Mouse (Mus musculus) gastrocnemius, postnatal 14 days (tissue): Measurements from ENCODE around the gene Themis2. TPM values are rescaled to one million over a fixed set of nuclear protein-coding genes. Genes with fewer than 3 reads are reported as not detected.
"Not testable (repeated sequence)": the region's sequence is repeated elsewhere in the genome, so short reads cannot be mapped to it uniquely, and the experiment has no call there.

Experiments used
- DNase-seq: peaks from one replicate; pipeline ENCODE4 v3.0.0; 2021; ENCODE audit warnings: mixed read lengths
- intact Hi-C: fragments of 180-260 bp; cut with DNase I; formaldehyde crosslinking; loops from one replicate; pipeline ENCODE4 v1.15.1; 2025; ENCODE audit warnings: low total_unique reads
- total RNA-seq, 2 experiments: library from RNA; stranded (reverse); gene quantifications; 2 replicates each; pipeline ENCODE4 v1.2.3; 2021

The Themis2 gene
- total RNA-seq, 2 experiments from 2014 or later = 1.5 to 1.7 TPM

GRCm38 (mm10) chr4:132763125-132763524 is 33.1 kb downstream of the Themis2 start:
- DNase-seq, intact Hi-C loops: not testable (repeated sequence)

- no peak for DNase-seq
- intact Hi-C loops = no loop called here
Observed at GRCm38 (mm10) chr4:132762602-132763001, 33.6 kb downstream of the Themis2 start.

GRCm38 (mm10) chr4:132760296-132760695 is 35.9 kb downstream of the Themis2 start:
- intact Hi-C loops = no loop called here
- no peak for DNase-seq

DNA sequence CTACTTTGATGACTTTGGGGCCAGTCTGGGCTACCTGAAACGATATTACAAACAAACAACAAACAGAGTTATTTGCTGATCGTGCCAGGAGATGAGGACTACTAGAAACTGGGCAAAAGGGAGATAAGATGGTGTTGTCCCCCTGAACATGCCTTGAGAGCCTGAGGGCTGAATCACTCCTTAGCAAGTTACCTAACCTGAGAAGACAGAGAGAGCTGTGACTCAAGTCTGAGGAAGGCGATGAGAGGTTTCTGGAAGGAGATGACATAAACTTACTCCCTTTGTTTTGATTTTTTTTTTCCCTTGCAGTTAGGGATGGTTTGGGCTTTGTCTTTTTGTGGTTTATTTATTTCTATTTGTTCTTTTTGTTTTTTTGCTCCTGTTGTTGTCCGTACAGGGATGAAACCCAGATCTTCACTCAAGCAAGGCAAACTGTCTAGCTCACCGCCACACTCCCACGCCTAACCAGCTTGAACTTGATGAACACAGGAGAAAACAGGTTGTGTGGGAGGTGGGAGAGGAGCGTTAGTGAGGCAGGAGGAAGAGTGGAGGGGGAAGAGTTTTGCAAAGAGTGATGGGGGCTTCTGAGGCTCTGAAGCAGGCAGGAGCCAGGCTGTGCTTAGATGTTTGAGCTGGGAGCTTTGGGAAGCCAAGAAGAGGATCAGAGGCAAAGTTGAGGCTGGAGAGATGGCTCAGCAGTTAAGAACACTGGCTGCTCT is 38.4 kb downstream of the Themis2 start:
- intact Hi-C loops = no loop called here
- no peak for DNase-seq

DNA sequence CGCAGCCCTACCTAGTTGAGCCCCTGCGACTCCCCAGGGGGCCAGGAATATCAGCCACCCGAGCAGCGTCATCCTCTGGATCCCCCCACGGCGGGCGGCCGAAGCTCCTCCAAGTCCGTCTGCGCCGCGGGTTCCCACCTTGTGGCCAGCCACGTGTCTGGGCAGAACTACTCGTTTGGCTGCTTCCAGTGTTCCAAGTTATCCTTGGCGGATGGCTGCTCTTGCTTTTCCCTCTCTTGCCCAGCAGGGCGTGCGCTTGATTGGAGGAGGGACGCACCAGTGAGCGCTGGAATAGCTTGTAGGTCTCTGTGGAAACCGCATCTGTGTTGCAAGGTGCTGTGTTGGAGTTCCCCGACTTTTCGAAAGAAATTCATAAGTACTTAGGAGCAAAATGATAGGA is 39.2 kb downstream of the Themis2 start, which contains the start of gene Smpdl3b:
Smpdl3b (minus strand) TSS at position 279 of the 400 bp plus-strand sequence.
- peak; percentile 81 for DNase-seq
- intact Hi-C loops = no loop called here

DNA sequence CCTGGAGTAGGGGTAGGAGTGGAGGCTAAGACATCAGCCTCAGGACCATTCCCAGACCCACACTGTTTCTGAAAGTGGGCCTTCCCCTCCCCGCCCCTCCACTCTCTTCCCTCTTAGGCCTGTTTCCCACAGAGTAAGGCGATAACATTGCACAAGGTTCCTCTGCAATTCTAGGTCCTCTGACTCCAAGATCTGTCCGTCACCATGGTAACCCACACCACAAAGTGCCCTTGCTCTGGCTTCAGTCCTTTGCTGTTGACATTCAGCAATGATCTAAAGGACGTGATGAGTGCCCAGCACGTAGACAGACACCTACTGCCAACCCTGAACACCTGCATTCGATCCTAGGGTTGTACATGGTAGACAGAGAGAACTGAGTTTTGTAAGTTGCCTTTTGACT is 43.2 kb downstream of the Themis2 start:
- DNase-seq = no peak
- intact Hi-C loops = no loop called here

GRCm38 (mm10) chr4:132749258-132749982 is 46.8 kb downstream of the Themis2 start:
- intact Hi-C loops = no loop called here
- DNase-seq = no peak

- intact Hi-C loops = no loop called here
- DNase-seq = no peak
Observed at GRCm38 (mm10) chr4:132748778-132749177, 47.4 kb downstream of the Themis2 start.

DNA sequence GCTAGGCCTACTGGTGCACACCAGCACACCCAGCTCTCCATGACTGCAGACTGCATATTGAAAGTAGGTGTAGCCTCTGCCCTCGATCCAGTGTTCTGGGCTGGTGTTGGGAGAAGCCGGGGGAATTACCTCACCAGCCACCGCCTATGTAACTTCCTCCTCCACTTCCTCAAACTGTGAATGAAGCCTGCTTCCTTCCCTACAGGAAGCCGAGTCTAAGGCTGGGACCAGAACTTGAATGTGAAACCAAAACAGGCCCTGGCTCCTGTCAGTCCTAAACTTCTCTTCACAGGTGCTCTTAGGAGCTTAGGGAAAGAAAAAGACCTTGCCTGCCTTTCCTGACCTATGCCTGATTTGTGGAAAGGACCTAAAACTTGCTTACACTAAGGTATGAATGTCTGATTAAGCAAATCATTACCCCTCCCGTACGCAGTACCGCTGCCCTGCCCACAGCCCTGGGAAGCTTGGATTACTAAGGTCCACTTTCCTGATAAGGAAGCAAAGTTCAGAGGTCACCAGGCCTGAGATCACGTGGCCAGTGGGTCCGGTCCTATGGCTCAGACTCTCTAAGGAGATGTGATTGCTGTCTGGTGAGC is 48.4 kb downstream of the Themis2 start:
- intact Hi-C loops = no loop called here
- DNase-seq = no peak

DNA sequence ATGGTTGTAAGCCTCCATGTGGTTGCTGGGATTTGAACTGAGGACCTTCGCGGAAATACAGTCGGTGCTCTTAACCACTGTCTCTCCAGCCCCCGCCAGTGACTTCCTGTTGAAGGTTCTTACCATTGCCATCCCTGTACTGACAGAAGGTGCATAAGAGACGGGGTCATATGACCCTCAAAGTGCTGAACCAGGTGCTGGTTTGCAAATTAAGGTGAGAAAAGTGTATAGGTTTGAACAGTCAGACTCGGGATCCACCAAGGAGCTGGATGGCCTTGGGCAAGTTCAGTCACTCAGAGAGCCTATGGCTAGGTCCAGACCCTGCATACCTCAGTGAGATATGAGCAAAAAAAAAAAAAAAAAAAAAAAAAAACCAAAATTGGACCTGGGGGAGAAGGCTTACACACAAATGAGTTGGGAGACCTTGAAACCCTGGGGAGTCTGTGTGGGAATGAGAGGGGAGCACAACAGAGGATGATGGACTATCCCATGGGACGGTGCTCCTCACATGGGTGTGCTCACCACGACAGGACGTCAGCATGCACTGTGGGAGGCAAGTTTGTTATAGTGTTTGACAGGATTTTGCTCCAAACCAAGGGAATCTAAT is 49.2 kb downstream of the Themis2 start:
- intact Hi-C loops = no loop called here
- no peak for DNase-seq

DNA sequence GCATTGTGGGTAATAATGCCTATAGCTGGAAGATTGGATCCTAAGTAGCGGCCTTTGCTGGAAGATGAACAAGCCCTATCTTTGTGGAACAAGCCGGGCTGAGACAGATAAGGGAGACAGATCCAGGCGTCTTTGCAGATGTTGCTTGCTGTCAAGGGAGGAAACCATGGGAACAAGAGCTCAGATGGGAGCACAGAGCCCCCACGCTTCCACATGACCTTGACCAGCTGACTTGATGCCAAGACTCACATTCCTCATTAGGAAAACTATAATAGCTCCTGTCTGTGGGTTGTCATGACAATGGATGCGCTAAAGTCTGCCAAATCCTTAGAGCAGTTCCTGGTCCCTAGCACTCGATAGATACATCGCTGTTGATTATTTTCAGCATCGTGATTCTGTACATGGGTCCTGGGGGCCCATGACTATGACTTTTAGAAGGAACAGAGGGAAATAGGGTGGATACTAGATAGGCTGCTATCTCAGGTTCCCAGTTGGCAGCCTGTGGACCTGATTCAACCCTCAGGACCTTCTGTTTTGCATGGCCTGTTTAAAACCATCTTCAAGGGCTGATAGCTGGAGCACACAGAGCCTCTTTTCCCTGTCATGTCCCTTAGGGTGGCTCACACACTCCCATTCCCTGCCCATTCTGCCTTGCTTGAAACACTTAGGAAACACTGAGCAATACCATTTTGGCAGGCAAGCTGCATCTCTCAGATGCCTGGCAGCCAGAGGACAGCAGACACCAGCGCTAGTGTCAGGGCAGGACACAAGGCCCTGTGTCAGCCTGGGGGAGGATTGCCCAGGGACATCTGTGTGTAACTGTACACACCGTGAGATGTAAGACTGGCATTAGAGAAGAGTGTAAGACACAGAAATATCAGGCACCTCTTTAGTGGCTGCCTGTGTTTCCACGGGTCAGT is 51.9 kb downstream of the Themis2 start:
- peak; percentile 37 for DNase-seq
- intact Hi-C loops = no loop called here

DNA sequence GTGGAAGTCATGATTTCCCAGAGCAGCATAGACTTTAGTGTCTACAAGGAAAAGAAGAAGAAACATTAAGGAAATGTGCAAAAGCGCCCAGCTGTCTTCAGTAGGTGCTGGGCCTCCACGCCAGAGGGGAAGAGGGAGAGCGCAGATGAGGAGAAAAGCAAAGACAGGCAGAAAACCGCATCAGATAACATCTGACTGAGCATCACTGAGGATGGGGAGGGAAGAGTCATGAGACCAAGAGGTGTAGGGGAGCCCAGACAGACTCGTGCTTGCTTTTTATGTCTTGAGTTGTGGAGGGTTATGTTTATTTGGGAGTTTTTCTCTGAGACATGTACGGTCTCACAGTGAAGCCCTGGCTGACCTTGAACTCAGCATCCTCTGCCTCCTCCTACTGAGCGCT is 54.7 kb downstream of the Themis2 start:
- intact Hi-C loops = no loop called here
- no peak for DNase-seq

- intact Hi-C loops, DNase-seq: not testable (repeated sequence)
Observed at GRCm38 (mm10) chr4:132737154-132737553, 59.0 kb downstream of the Themis2 start.

GRCm38 (mm10) chr4:132735894-132736293 is 60.3 kb downstream of the Themis2 start:
- DNase-seq = no peak
- intact Hi-C loops = no loop called here

- DNase-seq = no peak
- intact Hi-C loops = no loop called here
Observed at GRCm38 (mm10) chr4:132735389-132735788, 60.8 kb downstream of the Themis2 start.

- no peak for DNase-seq
- intact Hi-C loops = no loop called here
Observed at GRCm38 (mm10) chr4:132734766-132735165, 61.4 kb downstream of the Themis2 start.

DNA sequence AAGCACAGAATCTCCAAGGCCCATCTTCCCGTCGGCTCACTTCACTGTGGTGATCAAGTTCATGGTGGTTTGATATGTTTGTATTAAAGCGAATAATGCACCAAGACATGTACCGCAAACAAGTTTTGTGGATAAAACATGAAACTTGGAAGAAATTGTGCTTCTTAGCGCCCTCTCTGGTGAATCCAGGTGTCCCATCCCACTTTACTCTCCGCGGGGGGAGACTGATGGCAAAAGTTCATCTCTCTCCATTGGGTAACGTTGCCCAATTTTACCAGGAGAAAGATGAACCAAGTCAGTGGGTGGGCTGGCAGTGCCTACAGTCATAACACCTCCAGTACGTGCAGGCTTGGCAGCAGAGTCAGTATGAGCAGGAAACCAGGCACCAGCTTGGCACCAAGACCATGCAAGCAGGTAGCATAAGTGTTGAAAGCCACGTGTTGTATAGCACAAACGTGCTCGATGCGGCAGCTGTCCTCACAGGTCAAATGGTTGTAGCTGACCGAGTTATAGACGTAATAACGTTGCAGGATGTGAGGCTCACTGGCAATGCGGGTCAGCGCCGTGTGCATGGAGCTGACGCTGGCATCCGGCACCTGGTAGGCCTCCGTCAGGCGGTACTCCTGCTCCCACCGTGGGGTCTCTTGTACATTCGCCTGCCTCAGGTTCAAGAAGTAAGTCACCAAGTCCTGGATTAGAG is 63.0 kb downstream of the Themis2 start:
- no peak for DNase-seq
- intact Hi-C loops = no loop called here

DNA sequence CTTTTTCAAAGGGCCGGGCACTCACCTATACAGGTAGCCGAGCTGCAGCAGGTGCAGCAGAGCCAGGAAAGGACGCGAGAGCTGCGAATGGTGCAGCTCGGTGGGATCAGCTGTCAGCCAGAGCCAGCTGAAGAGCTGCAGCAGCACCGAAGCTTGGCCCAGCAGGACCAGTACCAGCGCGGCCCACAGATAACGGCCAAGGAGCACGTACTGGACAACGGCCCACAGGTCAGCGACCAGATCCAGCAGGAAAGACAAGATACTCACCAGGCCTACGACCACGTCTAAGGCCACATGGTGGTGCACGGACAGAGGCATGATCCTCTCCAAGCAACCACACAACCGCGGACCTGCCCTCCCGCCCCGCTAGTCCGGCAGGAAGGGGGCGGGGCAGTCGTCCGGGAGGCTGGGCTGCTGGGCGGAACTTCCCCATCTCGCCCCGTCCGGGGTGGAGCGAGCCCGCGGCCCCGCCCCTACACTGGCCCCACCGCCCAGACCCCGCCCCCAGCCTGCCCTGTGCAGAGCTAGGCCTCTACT is 64.0 kb downstream of the Themis2 start, which contains the start of gene Xkr8:
Xkr8 (minus strand) TSS at position 399 of the 537 bp plus-strand sequence.
- peak; percentile 96 for DNase-seq
- intact Hi-C loops = no loop called here
